Mouse (Mus musculus) left cerebral cortex, postnatal 36 days (tissue): Measurements from ENCODE around the gene Trim27. TPM values are rescaled to one million over a fixed set of nuclear protein-coding genes. Genes with fewer than 3 reads are reported as not detected.

Experiments
- DNase-seq, 2 experiments: peaks; one replicate each; pipeline ENCODE4 v3.0.0; 2021 to 2022; ENCODE audit warnings: low spot score in 2 of 2, mixed read lengths in 1 of 2
- intact Hi-C: fragments of 180-260 bp; cut with DNase I; formaldehyde crosslinking; loops from one replicate; pipeline ENCODE4 v1.15.1; 2025
- total RNA-seq, 2 experiments: library from RNA; stranded (reverse); gene quantifications; 2 replicates each; pipeline ENCODE4 v1.2.3; 2021

Gene Trim27
- total RNA-seq, 2 experiments from 2014 or later = 34.0 TPM

GRCm38 (mm10) chr13:21244089-21244488 is 64.8 kb downstream of the Trim27 start:
- DNase-seq = no peak
- intact Hi-C loops = no loop called here

Other genes with a start within 250 kb of the Trim27 start
- not detected for gene Olfr1370, start 104.5 kb upstream of the Trim27 start, total RNA-seq
- gene Olfr1369-ps1, start 68.0 kb upstream of the Trim27 start, total RNA-seq = not detected
- not detected for gene Olfr263, start 49.8 kb upstream of the Trim27 start, total RNA-seq
- gene Olfr1368, start 33.6 kb upstream of the Trim27 start, total RNA-seq = not detected
- gene Gpx5, start 113.3 kb downstream of the Trim27 start, total RNA-seq = not detected
- not detected for gene Gpx6, start 132.7 kb downstream of the Trim27 start, total RNA-seq
- not detected for gene Olfr1367, start 167.5 kb downstream of the Trim27 start, total RNA-seq
- gene Zscan12, start 183.4 kb downstream of the Trim27 start, total RNA-seq = 1 to 10 TPM; 7.1 to 9.4 TPM
- 10 to 100 TPM; 30.3 to 45.5 TPM for gene Zkscan3, start 223.3 kb downstream of the Trim27 start, total RNA-seq